Mouse (Mus musculus) central nervous system, embryonic 14 days (tissue): ENCODE data around the gene Hist2h2be. TPM values are rescaled to one million over a fixed set of nuclear protein-coding genes. Genes with fewer than 3 reads are reported as not detected.

Experiments used
- polyA plus RNA-seq: library from polyadenylated mRNA; depleted of rRNA; stranded (reverse); fragments of >200 nt; gene quantifications from 2 replicates; pipeline ENCODE4 v1.2.3, GENCODE M21; 2012; rRNA removed

Hist2h2be gene
- polyA plus RNA-seq, 1 experiment, result 17.2 TPM

Other genes with a start within 250 kb of the Hist2h2be start
- gene Plekho1, start 225.1 kb upstream of the Hist2h2be start, polyA plus RNA-seq, result 186 and 227 TPM in 2 replicates
- gene Vps45, start 162.7 kb upstream of the Hist2h2be start, polyA plus RNA-seq, result 33.9 and 36.1 TPM in 2 replicates
- gene Otud7b, start 116.6 kb upstream of the Hist2h2be start, polyA plus RNA-seq, result 8.3 and 10.5 TPM in 2 replicates
- 12.5 and 18.8 TPM in 2 replicates for gene Mtmr11, start 59.1 kb upstream of the Hist2h2be start, polyA plus RNA-seq
- 101 and 105 TPM in 2 replicates for gene Sf3b4, start 48.8 kb upstream of the Hist2h2be start, polyA plus RNA-seq
- gene Sv2a, start 40.0 kb upstream of the Hist2h2be start, polyA plus RNA-seq, result 89.5 and 92.3 TPM in 2 replicates
- 51.9 and 68.2 TPM in 2 replicates for gene Bola1, start 1.4 kb upstream of the Hist2h2be start, polyA plus RNA-seq
- gene Hist2h2ab, start 1.3 kb upstream of the Hist2h2be start, polyA plus RNA-seq, result 1.9 and 3.9 TPM in 2 replicates
- gene Hist2h2ac, start 239 bp upstream of the Hist2h2be start, polyA plus RNA-seq, result 6.5 and 9.3 TPM in 2 replicates
- gene Hist2h3c2, start 18.0 kb downstream of the Hist2h2be start, polyA plus RNA-seq, result 37.5 and 61.5 TPM in 2 replicates
- gene Hist2h2aa2, start 19.2 kb downstream of the Hist2h2be start, polyA plus RNA-seq, result 5.6 and 10.1 TPM in 2 replicates
- gene Hist2h2aa1, start 24.4 kb downstream of the Hist2h2be start, polyA plus RNA-seq, result 67.5 and 77.3 TPM in 2 replicates
- gene Hist2h3c1, start 25.6 kb downstream of the Hist2h2be start, polyA plus RNA-seq, result not detected in 2 replicates
- gene Hist2h4, start 42.2 kb downstream of the Hist2h2be start, polyA plus RNA-seq, result 6.8 and 9.5 TPM in 2 replicates
- 53.0 and 82.8 TPM in 2 replicates for gene Hist2h3b, start 47.5 kb downstream of the Hist2h2be start, polyA plus RNA-seq
- gene Hist2h2bb, start 48.6 kb downstream of the Hist2h2be start, polyA plus RNA-seq, result 10.0 and 13.6 TPM in 2 replicates
- 3.4 and 4.1 TPM in 2 replicates for gene Fcgr1, start 72.8 kb downstream of the Hist2h2be start, polyA plus RNA-seq
- gene BC107364, start 231.2 kb downstream of the Hist2h2be start, polyA plus RNA-seq, result not detected in 2 replicates